Mouse (Mus musculus) ES-CJ7 (cell line): ENCODE results near the gene Celf2.
"Not testable (repeated sequence)": the region's sequence is repeated elsewhere in the genome, so short reads cannot be mapped to it uniquely, and the experiment has no call there.

ENCODE experiments used
- DNase-seq: peaks from one replicate; pipeline ENCODE4 v3.0.0; 2011; ENCODE audit warnings: low read depth, low spot score

Gene Celf2

GRCm38 (mm10) chr2:7267166-7267565, 242.2 kb downstream of the Celf2 start:
- no peak for DNase-seq

- DNase-seq, result not testable (repeated sequence)
Observed at GRCm38 (mm10) chr2:7262668-7263067, 246.7 kb downstream of the Celf2 start.

GRCm38 (mm10) chr2:7260186-7260585, 249.2 kb downstream of the Celf2 start:
- no peak for DNase-seq

GRCm38 (mm10) chr2:7259616-7260015, 249.7 kb downstream of the Celf2 start:
- DNase-seq, result no peak

- no peak for DNase-seq
Observed at GRCm38 (mm10) chr2:7256023-7256422, 253.3 kb downstream of the Celf2 start.

GRCm38 (mm10) chr2:7255386-7255785, 254.0 kb downstream of the Celf2 start:
- DNase-seq, result no peak

- DNase-seq, result no peak
Observed at GRCm38 (mm10) chr2:7250314-7250713, 259.0 kb downstream of the Celf2 start.

- no peak for DNase-seq
Observed at GRCm38 (mm10) chr2:7249002-7249401, 260.4 kb downstream of the Celf2 start.

GRCm38 (mm10) chr2:7245958-7246774, 263.2 kb downstream of the Celf2 start:
- no peak for DNase-seq

GRCm38 (mm10) chr2:7242139-7242538, 267.2 kb downstream of the Celf2 start:
- DNase-seq, result no peak

GRCm38 (mm10) chr2:7241523-7241941, 267.8 kb downstream of the Celf2 start:
- no peak for DNase-seq

- no peak for DNase-seq
Observed at GRCm38 (mm10) chr2:7237283-7237682, 272.1 kb downstream of the Celf2 start.

GRCm38 (mm10) chr2:7236452-7236851, 272.9 kb downstream of the Celf2 start:
- no peak for DNase-seq

GRCm38 (mm10) chr2:7235059-7235741, 274.2 kb downstream of the Celf2 start:
- DNase-seq, result no peak

GRCm38 (mm10) chr2:7234587-7234986, 274.8 kb downstream of the Celf2 start:
- no peak for DNase-seq

- DNase-seq, result no peak
Observed at GRCm38 (mm10) chr2:7233411-7233810, 276.0 kb downstream of the Celf2 start.

GRCm38 (mm10) chr2:7226785-7227184, 282.6 kb downstream of the Celf2 start:
- no peak for DNase-seq

GRCm38 (mm10) chr2:7224346-7225071, 284.9 kb downstream of the Celf2 start:
- no peak for DNase-seq

- DNase-seq, result no peak
Observed at GRCm38 (mm10) chr2:7223538-7223937, 285.8 kb downstream of the Celf2 start.

GRCm38 (mm10) chr2:7222886-7223285, 286.5 kb downstream of the Celf2 start:
- DNase-seq, result no peak

GRCm38 (mm10) chr2:7221856-7222255, 287.5 kb downstream of the Celf2 start:
- DNase-seq, result no peak

GRCm38 (mm10) chr2:7218101-7218500, 291.3 kb downstream of the Celf2 start:
- no peak for DNase-seq
